Comparison of ENCODE assay signal across 13 mouse cellular contexts in genomic region chr13:112346659-112347142, GRCm38 (mm10). TPM values are rescaled to one million over a fixed set of nuclear protein-coding genes. Genes with fewer than 3 reads are reported as not detected.
A peak's percentile ranks its signal among the peaks of the same experiment; 100 is the strongest.
DNase-seq lines count a peak whose midpoint lies in the region; ATAC-seq and TF ChIP-seq lines count a peak whose summit lies in the region.
"Had no signal": no experiment of that assay in that cellular context is flagged by ENCODE, and none has a peak within 500 bp of the region (broad histone marks: within the 10 kb centered on the region; RNA-seq: fewer than 3 reads in every experiment).

No protein-coding gene starts in this region.

- no peak overlapping the region for H3K9ac ChIP-seq in hindbrain, embryonic 12.5 days
- no peak overlapping the region for H3K9ac ChIP-seq in hindbrain, embryonic 13.5 days
- H3K9ac ChIP-seq in stomach, embryonic 14.5 days (replicated peaks; ENCODE audit: low read depth, low read length), result no peak overlapping the region
- H3K9ac ChIP-seq in stomach, postnatal 0 days (ENCODE audit: low read length), result no peak overlapping the region
- no peak overlapping the region for H3K9ac ChIP-seq in limb, embryonic 11.5 days (ENCODE audit: low read length)
- H3K9ac ChIP-seq: heart, embryonic 15.5 days had no signal

- H3K27me3 ChIP-seq in hindbrain, embryonic 12.5 days, result no peaks in the 10 kb centered on the region
- no peaks in the 10 kb centered on the region for H3K27me3 ChIP-seq in hindbrain, embryonic 13.5 days
- H3K27me3 ChIP-seq in stomach, embryonic 14.5 days (ENCODE audit: control insufficient read depth, insufficient read depth, low read length), result no peaks in the 10 kb centered on the region
- no peaks in the 10 kb centered on the region for H3K27me3 ChIP-seq in stomach, postnatal 0 days (ENCODE audit: control insufficient read depth, insufficient read depth, low read length)
- no peaks in the 10 kb centered on the region for H3K27me3 ChIP-seq in limb, embryonic 11.5 days (ENCODE audit: control insufficient read depth, insufficient read depth, low read length)
- H3K27me3 ChIP-seq: heart, embryonic 15.5 days had no signal

- no peaks in the 10 kb centered on the region for H3K9me3 ChIP-seq in hindbrain, embryonic 12.5 days (replicated peaks)
- H3K9me3 ChIP-seq in hindbrain, embryonic 13.5 days, result 0 out of 2 replicates have a peak, but pooled peaks cover 2% of the 10 kb centered on the region
- H3K9me3 ChIP-seq in stomach, embryonic 14.5 days (ENCODE audit: control insufficient read depth, low read depth, low read length), result no peaks in the 10 kb centered on the region; the same call in 1 of the 2 replicates
- H3K9me3 ChIP-seq in stomach, postnatal 0 days (ENCODE audit: control insufficient read depth, low read length), result no peaks in the 10 kb centered on the region
- no peaks in the 10 kb centered on the region for H3K9me3 ChIP-seq in limb, embryonic 11.5 days (ENCODE audit: control insufficient read depth, low read length)
- H3K9me3 ChIP-seq: heart, embryonic 15.5 days had no signal

- TF ChIP-seq EP300 in stomach, postnatal 0 days (optimal IDR thresholded peaks at IDR 0.05), result no peak

- WGBS in hindbrain, embryonic 12.5 days, result 51% methylated on average over 7 of the region's 7 CpGs
- WGBS in hindbrain, embryonic 13.5 days, result 62% methylated on average over 7 of the region's 7 CpGs
- 21% methylated on average over 7 of the region's 7 CpGs for WGBS in stomach, embryonic 14.5 days
- 26% methylated on average over 7 of the region's 7 CpGs for WGBS in stomach, postnatal 0 days
- 11% methylated on average over 7 of the region's 7 CpGs for WGBS in limb, embryonic 11.5 days

- peak overlapping the region; percentile 35 for H3K27ac ChIP-seq in hindbrain, embryonic 12.5 days
- H3K27ac ChIP-seq in hindbrain, embryonic 13.5 days, result no peak overlapping the region
- peak overlapping the region; percentile 61 for H3K27ac ChIP-seq in stomach, embryonic 14.5 days (ENCODE audit: low read length)
- H3K27ac ChIP-seq in stomach, postnatal 0 days (replicated peaks), result no peak overlapping the region
- peak overlapping the region; percentile 79 for H3K27ac ChIP-seq in limb, embryonic 11.5 days (replicated peaks; ENCODE audit: low read depth, low read length)
- H3K27ac ChIP-seq: heart, embryonic 15.5 days had no signal

- no peak for ATAC-seq in hindbrain, embryonic 12.5 days (ENCODE audit: low FRiP score)
- ATAC-seq in hindbrain, embryonic 13.5 days (ENCODE audit: low FRiP score), result no peak
- peak; percentile 67 for ATAC-seq in stomach, embryonic 14.5 days (ENCODE audit: insufficient number of reproducible peaks, insufficient read depth, low FRiP score, low read depth)
- ATAC-seq in stomach, postnatal 0 days (ENCODE audit: low FRiP score, low TSS enrichment), result no peak
- ATAC-seq in limb, embryonic 11.5 days (ENCODE audit: insufficient number of reproducible peaks, low FRiP score, low TSS enrichment, low read depth), result peak; percentile 90
- ATAC-seq: CD4-positive, CD25-positive, alpha-beta regulatory T cell, adult 4 months had no signal

- TF ChIP-seq CTCF in stomach, postnatal 0 days (IDR thresholded peaks at IDR 0.05; ENCODE audit: low read depth), result no peak

- no peaks in the 10 kb centered on the region for H3K36me3 ChIP-seq in hindbrain, embryonic 12.5 days
- peaks cover 11% of the 10 kb centered on the region for H3K36me3 ChIP-seq in hindbrain, embryonic 13.5 days
- no peaks in the 10 kb centered on the region for H3K36me3 ChIP-seq in stomach, embryonic 14.5 days (ENCODE audit: control insufficient read depth, insufficient read depth, low read length)
- no peaks in the 10 kb centered on the region for H3K36me3 ChIP-seq in stomach, postnatal 0 days (ENCODE audit: control insufficient read depth, insufficient read depth, low read length)
- no peaks in the 10 kb centered on the region for H3K36me3 ChIP-seq in limb, embryonic 11.5 days (ENCODE audit: control insufficient read depth, insufficient read depth, low read length)
- H3K36me3 ChIP-seq: heart, embryonic 15.5 days had no signal

- no peak for DNase-seq in stomach, postnatal 0 days (ENCODE audit: low spot score)
- peak; percentile 75 for DNase-seq in limb, embryonic 11.5 days (ENCODE audit: low spot score)
- DNase-seq in testis, postnatal 14 days (ENCODE audit: low spot score), result no peak
- no peak for DNase-seq in yolk sac, embryonic 10.5 days (ENCODE audit: low spot score)
- no peak for DNase-seq in urinary bladder, postnatal 10 days (ENCODE audit: low spot score)
- DNase-seq: adrenal gland, adult 8-10 months; lung, postnatal 10 days; right cerebral cortex, postnatal 4 days had no signal

- H3K4me2 ChIP-seq in hindbrain, embryonic 12.5 days (replicated peaks), result no peak overlapping the region; the same call in 1 of the 2 replicates
- no peak overlapping the region for H3K4me2 ChIP-seq in hindbrain, embryonic 13.5 days
- H3K4me2 ChIP-seq in stomach, embryonic 14.5 days (replicated peaks; ENCODE audit: low read depth, low read length), result 0 out of 2 replicates have a peak overlapping the region, but pooled peaks have one; percentile 3
- H3K4me2 ChIP-seq in stomach, postnatal 0 days (replicated peaks; ENCODE audit: low read depth), result no peak overlapping the region
- peak overlapping the region; percentile 14; the same call in 1 of the 2 replicates for H3K4me2 ChIP-seq in limb, embryonic 11.5 days (ENCODE audit: low read depth, severe bottlenecking)
- H3K4me2 ChIP-seq: heart, embryonic 15.5 days had no signal

- H3K4me1 ChIP-seq in hindbrain, embryonic 12.5 days, result peaks cover 14% of the 10 kb centered on the region; the same call in 1 of the 2 replicates
- H3K4me1 ChIP-seq in hindbrain, embryonic 13.5 days (replicated peaks), result 0 out of 2 replicates have a peak, but pooled peaks cover 3% of the 10 kb centered on the region
- H3K4me1 ChIP-seq in stomach, embryonic 14.5 days (ENCODE audit: control insufficient read depth, insufficient read depth, low read length), result peaks cover 7% of the 10 kb centered on the region; the same call in 1 of the 2 replicates
- 0 out of 2 replicates have a peak, but pooled peaks cover 2% of the 10 kb centered on the region for H3K4me1 ChIP-seq in stomach, postnatal 0 days (replicated peaks; ENCODE audit: control insufficient read depth, insufficient read depth)
- peaks cover 16% of the 10 kb centered on the region for H3K4me1 ChIP-seq in limb, embryonic 11.5 days (ENCODE audit: control insufficient read depth, insufficient read depth, low read length)

- H3K4me3 ChIP-seq in hindbrain, embryonic 12.5 days, result no peak overlapping the region
- no peak overlapping the region for H3K4me3 ChIP-seq in hindbrain, embryonic 13.5 days
- H3K4me3 ChIP-seq in stomach, embryonic 14.5 days (ENCODE audit: low read depth, low read length), result no peak overlapping the region
- H3K4me3 ChIP-seq in stomach, postnatal 0 days (ENCODE audit: low read depth, low read length), result no peak overlapping the region
- H3K4me3 ChIP-seq in limb, embryonic 11.5 days (ENCODE audit: low read depth, low read length), result no peak overlapping the region
- H3K4me3 ChIP-seq: heart, embryonic 15.5 days had no signal

RNA-seq across cellular contexts. Expression of gene Ankrd55, which starts 58.5 kb away (rescaled TPM):
- polyA plus RNA-seq in hindbrain, embryonic 12.5 days (2016; fragmentation: Nextera tagmentation; extraction: Ambion mirVana), result 2.4 and 2.5 TPM in 2 replicates
- polyA plus RNA-seq in hindbrain, embryonic 13.5 days (2015; fragmentation: Nextera tagmentation; extraction: Ambion mirVana), result 4.8 and 5.1 TPM in 2 replicates
- polyA plus RNA-seq in stomach, embryonic 14.5 days (2014; fragmentation: Nextera tagmentation; extraction: Ambion mirVana), result 0.26 and 0.70 TPM in 2 replicates
- polyA plus RNA-seq in stomach, postnatal 0 days (2015; fragmentation: Nextera tagmentation; extraction: Ambion mirVana), result 0.08 and 0.33 TPM in 2 replicates
- 0.20 and 0.21 TPM in 2 replicates for polyA plus RNA-seq in limb, embryonic 11.5 days (2014; fragmentation: Nextera tagmentation; extraction: Ambion mirVana)

Comparison
In these comparisons a context has a peak if more than half of its experiments do, and no peak if none do; other contexts are left out.
1. ATAC-seq: peak in stomach, embryonic 14.5 days (single experiment) and limb, embryonic 11.5 days (single experiment); none in hindbrain, embryonic 12.5 days (single experiment), hindbrain, embryonic 13.5 days (single experiment) and stomach, postnatal 0 days (single experiment).
2. H3K27ac ChIP-seq: peak in hindbrain, embryonic 12.5 days (single experiment), stomach, embryonic 14.5 days (single experiment) and limb, embryonic 11.5 days (single experiment); none in hindbrain, embryonic 13.5 days (single experiment) and stomach, postnatal 0 days (single experiment).
3. H3K4me2 ChIP-seq: peak in stomach, embryonic 14.5 days (single experiment) and limb, embryonic 11.5 days (single experiment); none in hindbrain, embryonic 12.5 days (single experiment), hindbrain, embryonic 13.5 days (single experiment) and stomach, postnatal 0 days (single experiment).